ENCODE assay signal across 8 mouse cellular contexts in genomic region chr7:99534901-99535735, GRCm38 (mm10). TPM values are rescaled to one million over a fixed set of nuclear protein-coding genes. Genes with fewer than 3 reads are reported as not detected.
DNase-seq lines count a peak whose midpoint lies in the region; ATAC-seq lines count a peak whose summit lies in the region.

TSS of gene Arrb1 (plus strand) at chr7:99535466.

- peak; percentile 72 for ATAC-seq in frontal cortex, adult (ENCODE audit: low TSS enrichment)
- peak; percentile 70 to 76 for ATAC-seq in hematopoietic stem cell, adult 5-6 weeks (replicated peaks in 1 of 2; ENCODE audit: insufficient read depth in 1 of 2, low FRiP score in 2 of 2, low TSS enrichment in 1 of 2, low read depth in 1 of 2, poor library complexity in 2 of 2, severe bottlenecking in 2 of 2)

- DNase-seq in NIH3T3 (ENCODE audit: low read depth) = peak; percentile 70
- peak; percentile 83 for DNase-seq in cerebellum, adult 8-10 months
- DNase-seq in layer of hippocampus, postnatal 10 days (ENCODE audit: low spot score in 2 of 2) = peak; percentile 82 to 88
- peak; percentile 91 for DNase-seq in lung, postnatal 10 days
- DNase-seq in ovary, postnatal 14 days (ENCODE audit: low spot score) = peak; percentile 63
- peak; percentile 71 to 81 for DNase-seq in thymus, postnatal 10 days (ENCODE audit: low spot score in 2 of 2)

RNA-seq across cellular contexts. Expression of gene Arrb1, which starts in this region (rescaled TPM):
- 77.8 and 83.5 TPM in 2 replicates for total RNA-seq in hematopoietic stem cell, adult 5-6 weeks (2017)
- total RNA-seq in layer of hippocampus, postnatal 10 days (2021) = 100 to 1,000 TPM; 150 to 192 TPM

Comparison
In these comparisons a context has a peak if more than half of its experiments do, and no peak if none do; other contexts are left out.
1. Peak in every context shown above with its lines: DNase-seq and ATAC-seq.